Mouse (Mus musculus) ovary, adult 18-20 months (tissue): ENCODE data around the gene Tmbim1.
"Not testable (repeated sequence)": the region's sequence is repeated elsewhere in the genome, so short reads cannot be mapped to it uniquely, and the experiment has no call there.

Experiments
- DNase-seq: peaks from one replicate; pipeline ENCODE4 v3.0.0; 2022; ENCODE audit warnings: low spot score, mixed read lengths

Tmbim1 gene

DNA sequence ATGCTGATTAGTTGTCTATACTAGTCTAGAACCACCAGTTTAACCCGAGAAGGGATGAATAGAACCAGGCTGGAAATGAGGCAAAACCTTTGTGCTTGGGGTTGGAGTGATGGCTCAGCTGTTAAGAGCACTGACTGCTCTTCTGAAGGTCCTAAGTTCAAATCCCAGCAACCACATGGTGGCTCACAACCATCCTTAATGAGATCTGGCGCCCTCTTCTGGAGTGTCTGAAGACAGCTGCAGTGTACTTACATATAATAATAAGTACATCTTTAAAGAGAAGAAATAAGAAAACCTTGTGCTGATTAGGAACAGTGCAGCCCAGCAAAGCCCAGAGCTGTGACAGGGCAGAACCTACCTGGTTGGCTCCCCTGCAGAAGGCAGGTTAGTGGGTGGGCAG is 21.5 kb upstream of the Tmbim1 start:
- DNase-seq: not testable (repeated sequence)

DNA sequence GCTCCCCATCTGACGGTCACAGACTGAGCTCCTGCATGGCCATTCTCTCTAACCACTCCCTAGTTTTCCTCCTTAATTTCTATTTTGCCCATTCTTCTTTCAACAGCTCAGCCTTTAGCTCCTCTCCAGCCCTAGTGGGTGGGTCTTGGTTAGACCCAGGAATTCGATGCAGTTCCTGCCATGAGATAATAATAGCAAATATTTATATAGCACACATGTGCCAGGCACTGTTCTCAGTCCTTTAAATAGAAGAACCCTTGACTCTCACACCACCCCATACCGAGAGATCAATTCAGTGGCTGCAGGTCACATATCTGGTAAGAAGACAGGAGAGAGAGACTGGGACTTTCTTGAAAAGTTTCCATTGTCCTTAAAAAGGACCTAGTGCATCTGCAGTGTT is 16.0 kb upstream of the Tmbim1 start:
- DNase-seq: no peak

DNA sequence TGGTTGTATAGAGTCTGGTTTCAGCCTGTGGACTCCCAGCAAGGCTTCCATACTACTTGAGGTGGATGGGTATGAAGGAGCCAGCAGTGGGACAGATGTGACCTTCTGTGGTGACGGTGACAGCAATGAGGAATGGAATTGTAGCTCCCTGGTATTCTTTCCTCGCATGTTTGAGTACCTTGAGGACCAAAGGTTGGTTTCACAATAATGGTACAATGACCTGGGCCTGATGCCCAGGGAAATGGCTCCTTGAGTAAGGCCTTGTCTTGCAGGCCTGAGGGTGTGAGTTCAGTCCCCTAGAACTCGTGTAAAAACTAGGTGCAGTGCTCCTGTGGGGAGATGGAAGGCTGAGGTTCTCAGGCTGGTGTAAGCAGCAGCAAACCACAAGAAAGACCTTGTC is 13.3 kb upstream of the Tmbim1 start:
- DNase-seq: no peak

DNA sequence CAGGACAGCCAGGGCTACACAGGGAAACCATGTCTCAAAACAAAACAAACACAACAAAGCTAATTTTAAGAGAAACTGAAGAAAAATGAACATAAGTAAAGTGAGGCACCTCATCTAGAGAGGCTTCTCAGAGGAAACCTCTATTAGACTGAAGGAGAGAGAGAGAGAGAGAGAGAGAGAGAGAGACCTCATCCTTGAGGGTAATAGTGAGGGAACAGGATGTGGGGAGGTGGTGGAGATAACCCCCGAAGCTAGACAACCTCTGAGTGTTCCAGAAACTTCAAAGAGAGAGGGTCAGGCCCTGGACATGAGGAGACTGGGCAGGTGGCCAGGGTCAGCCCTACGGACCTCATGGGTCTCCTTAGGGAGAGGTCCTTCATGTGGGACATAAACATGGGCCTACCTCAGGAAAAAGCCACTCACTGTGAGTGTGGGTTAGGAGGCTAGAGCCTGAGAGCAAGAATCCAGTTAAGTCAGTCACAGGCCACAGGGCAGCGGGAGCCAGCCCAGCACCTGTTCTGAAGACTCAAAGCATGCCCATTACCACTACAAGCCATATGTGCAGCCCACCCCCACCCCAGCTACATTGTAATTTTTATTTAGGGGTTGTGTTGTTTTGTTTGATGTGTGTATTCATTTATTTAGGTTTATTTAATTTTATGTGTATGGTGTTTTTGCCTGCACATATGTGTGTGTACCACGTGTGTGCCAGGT is 10.8 kb upstream of the Tmbim1 start:
- DNase-seq: no peak

DNA sequence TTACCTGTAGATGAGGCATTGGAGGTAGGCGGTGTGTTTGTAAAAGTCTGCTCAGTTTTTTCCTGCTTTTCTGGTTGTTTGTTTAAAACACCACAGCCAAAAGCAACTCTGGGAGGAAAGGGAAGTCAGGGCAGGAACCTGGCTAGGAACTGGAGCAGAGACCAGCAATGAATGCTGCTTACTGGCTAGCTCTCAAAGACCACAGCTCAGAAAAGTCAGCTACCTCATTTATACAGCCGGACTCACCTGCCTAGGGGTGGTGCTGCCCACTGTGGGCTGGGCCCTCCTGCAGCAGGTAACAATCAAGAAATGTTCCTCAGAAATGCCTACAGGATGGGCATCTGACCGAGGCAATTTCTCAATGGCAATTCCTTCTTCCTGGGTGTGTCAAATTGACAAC is 9.4 kb upstream of the Tmbim1 start:
- DNase-seq: no peak

DNA sequence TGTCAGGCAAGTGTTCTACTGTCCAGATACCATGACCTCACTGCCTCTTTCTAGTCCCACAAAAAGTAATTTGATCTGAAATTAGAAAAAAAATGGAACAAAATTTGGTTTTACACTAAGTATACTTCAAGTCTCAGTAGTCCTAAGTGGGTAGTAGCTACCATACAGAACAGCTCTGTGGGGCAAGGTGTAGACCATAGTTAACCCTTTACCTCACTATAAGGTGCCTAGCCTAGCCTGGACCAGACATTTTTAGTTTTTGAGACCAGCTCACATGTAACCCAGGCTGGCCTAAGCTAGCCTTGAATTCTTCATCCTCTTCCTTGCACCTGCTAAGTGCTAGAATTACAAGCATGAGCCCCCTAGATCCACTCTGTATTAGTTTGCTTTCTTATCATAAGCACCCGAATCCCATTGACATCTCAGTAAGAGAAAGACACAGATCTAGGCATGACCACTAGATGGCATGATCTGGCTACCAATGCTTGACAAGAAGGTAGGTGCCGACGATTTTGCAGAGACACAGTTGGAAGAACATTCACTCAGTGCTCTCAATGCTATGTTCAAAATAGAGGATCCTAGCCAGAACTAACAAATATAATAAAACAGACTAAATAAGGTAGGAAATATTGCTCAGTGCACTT is 7.7 kb upstream of the Tmbim1 start:
- no peak for DNase-seq

DNA sequence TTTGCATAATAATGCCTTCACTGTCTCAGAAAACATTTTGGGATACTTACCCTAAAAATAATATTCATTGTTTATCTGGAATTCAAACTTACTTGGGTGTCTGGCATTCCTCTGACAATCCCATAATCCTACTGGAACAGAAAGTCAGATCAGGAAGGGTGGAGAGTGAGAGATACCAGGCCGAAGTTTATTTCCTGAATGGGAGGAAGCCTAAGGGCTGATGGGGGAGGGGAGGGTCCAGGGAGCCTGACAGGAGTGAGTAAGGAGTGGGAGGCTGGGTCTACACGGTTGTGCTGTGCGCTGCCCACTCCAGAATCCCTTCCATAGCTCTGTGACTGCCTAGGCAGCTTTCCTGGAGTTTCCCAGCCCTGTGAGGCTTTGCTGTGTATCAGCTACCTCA is 4.3 kb upstream of the Tmbim1 start:
- no peak for DNase-seq

DNA sequence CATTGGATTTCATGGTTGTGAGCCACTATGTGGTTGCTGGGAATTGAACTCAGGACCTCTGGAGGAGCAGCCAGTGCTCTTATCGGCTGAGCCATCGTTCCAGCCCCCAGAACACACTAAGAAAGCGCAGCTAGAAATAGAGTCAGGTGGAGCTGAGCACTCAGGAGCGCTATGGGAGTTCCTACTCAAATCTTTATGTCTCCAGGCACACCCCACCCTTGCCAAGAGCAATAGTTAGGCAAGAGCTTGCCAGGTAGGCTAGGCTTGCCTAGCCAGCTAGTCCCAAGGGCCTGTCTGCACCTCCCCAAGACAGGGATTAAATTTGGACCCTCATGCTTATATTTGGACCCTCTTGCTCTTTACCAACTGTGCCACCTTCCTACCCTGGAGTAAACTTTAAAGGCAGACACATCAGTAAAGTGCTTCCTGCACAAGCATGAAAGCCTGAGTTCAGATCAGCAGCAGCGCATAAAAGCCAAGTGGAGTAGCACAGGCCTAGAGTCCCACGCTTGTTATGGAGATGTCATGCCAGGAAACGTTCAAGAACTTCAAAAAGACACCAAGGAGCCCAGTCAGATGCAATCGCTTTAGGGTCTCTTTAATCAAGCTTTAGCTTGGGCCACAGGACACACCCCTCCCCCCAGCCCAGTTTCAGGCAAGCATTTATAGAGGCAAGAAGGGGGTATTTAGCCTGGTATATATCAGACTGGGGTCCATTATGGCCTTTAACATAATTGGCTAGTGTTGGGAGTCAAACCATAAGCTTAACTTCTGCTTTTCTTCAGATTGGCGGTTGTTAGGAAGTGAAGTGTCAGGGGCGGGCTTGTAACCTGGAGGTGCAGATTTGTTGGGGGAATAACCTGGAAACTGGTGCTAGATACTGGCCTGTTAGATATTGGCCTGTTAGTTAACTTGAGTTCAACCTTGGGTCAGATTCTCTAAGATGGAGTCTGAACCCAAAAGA is 2.9 kb upstream of the Tmbim1 start:
- DNase-seq: no peak

DNA sequence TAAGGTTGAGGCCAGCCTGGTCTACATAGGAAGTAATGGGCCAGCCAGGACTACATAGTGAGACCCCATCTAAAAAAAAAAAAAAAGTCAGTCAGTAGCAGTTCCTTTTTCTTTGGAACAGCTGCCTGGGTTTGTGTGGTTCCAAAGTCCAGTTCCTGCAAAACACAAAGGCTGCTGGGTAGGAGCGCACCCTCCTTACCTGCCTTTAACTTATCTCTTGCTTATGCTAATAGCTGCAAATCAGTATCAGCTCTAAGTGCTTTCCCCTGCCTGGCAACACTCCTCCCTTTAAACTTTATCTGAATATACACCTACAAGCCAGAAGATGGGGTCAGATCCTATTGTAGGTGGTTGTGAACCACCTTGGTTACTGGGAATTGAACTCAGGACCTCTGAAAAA is 1.7 kb upstream of the Tmbim1 start:
- no peak for DNase-seq

DNA sequence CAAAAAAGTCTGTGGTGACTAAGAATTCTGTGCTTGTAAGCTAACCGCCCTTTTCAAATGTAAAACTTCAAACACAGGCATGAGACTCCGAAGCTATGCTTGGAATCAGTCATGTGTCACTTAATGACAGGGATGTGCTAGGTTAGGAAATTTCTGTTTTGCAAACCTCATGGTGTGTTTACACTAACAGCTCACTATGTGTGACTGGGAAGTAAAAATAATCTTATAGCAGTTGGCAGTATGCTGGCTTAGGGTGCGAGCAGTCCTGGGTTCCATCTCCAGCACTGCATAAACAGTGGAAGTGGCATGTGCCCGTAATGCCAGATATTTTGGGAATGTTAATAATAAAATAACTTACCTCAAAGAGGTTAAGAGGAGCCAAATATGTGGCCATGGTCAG is 476 bp downstream of the Tmbim1 start:
- no peak for DNase-seq

DNA sequence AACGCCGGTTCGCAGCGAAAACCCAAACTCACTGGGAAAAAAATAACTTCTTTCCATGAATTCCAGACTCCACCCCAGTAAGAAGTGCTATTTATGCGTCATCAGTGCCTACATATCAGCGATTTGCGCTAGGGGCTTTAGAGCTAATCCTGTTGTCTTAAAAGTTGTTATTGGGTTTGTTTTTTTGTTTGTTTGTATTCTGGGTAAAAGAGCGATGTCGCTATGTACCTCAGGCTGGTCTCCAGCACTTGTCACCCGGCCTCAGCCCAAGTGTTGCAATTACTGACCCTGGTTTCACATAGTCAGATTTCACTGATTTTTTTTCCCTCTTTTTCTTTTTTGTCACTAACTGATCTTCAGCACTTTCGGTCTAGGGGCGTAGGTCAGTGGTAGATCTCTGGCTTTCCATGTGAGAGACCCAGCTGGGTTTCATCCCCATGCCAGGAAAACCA is 1.1 kb downstream of the Tmbim1 start:
- no peak for DNase-seq

DNA sequence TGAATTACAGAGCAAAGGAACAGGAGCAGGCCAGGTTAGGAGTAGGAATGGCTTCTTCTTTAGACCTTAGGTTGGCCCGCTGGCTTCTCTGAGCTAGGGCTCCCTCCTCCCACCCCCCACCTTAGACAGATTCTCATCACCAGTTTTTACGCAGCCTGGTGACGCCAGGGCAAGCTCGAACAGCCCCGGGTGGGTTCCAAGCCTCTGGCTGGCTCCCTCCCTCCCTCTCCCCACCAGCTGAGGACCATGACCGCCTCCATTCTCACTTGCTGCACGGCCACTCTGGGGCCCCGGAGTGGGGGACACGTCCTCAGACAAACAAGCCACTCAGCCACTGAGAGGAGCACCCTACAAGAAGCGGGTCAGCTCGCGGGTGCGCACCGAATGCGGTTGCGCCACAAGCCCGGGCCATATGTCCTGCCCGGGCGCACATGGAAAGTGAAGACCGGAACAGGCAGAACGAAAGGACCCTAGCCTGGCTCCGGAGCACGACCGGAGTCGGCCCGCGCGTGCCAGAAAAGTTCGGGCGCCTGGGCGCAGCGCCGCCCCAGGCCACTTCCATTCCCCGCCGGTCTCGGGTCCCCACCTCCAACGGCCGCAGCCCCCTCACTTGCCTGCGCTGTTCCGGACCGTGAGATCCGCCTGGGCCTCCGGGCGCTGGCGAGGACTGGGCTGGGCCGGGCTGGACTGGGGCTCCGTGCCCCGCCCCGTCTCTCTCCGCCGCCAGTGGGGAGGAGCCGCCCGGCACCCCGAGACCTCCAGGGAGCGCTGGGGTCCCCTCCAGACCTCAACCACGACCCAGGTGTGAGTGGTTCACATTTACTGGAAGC is 1.7 kb downstream of the Tmbim1 start:
- DNase-seq: peak; percentile 71

DNA sequence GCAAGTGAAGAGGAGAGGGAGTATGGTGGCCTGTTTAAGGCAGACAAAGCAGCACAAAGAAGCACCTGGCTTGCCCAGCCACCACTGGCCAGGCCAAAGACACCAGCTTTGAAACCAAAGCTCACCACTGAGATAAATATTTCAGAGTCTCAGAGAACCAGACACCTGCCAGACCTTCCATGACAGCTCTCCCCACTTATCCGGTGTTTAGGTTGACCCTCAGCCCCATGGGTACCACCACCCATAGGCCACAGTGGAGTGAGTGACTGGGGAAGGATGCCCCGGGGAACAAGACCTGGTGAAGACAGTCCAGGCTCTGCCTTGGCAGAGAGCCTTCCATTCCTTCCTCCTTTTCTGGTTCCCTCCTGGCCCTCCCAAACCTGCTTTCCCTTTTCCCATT is 2.6 kb downstream of the Tmbim1 start:
- no peak for DNase-seq

DNA sequence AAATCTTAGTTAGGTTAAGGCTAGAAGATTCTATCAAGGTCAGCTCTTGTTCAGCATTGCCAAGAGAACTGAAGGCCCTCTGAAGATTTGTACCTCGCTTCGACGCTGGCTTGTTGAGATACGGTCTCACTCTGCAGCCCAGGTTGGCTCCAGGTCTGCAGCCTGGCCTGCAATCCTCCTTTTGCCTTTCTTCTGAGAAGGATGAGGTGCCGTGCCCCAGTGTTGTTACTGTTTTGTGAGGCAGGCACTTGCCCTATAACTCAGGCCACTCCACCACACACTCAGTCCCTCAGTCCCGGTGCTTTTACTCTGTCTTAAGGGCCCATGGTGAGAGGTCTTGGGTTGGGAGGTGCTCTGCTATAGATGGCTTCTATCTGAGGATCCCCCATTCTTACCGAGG is 3.2 kb downstream of the Tmbim1 start:
- no peak for DNase-seq

DNA sequence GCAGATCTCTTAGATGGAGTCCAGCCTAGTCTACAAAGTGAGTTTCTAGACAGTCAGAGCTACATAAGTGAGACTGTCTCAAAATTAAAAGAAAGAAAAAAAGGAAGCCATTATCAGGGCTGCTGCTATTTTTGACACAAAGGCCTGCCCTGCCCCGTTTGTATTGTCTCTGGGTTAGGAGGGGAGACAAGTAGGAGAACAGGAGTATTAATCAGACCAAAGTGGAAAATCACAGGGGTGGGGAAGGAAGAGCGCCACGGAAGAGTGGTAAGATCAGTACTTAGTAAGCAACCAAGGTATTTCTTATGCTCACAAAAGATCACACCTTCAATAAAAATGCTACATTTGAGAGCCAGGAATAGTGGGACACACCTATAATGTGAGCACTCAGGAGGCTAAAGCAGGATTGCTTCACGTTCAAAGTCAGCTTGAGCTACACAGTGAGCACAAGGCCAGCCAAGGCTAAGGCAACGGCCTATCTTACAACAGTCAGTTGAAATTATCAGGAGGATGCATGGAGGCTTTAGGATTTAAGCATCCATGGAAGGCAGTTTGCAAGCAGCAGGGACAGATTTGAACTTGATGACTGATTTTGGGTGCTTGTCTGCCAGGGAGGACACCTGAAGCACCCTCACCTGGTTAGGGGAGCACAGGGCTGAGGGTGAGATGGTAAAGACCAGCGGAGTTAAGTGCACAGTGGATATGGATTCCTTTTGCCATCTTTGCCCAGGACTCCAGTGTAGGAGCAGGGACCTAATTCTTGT is 4.9 kb downstream of the Tmbim1 start:
- no peak for DNase-seq

DNA sequence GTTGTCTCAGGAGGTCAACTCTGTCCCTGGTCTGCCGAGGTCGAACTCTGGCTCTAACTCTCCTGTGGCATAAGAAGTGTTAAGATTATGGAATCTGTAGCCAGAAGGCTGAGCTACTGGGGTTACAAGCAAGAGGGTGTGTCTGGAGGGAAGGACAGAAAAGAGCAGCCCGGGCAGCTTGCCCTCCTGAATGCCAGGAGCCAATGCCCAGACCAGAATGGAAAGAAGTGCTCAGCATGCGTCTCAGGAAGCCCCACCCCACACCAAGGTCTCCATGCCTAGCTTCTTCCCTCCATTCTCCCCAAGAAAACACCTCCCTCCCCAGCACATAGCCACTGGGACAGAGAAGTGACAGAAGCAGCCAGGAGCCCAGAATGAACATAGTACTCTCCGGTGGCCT is 6.4 kb downstream of the Tmbim1 start:
- peak; percentile 55 for DNase-seq

DNA sequence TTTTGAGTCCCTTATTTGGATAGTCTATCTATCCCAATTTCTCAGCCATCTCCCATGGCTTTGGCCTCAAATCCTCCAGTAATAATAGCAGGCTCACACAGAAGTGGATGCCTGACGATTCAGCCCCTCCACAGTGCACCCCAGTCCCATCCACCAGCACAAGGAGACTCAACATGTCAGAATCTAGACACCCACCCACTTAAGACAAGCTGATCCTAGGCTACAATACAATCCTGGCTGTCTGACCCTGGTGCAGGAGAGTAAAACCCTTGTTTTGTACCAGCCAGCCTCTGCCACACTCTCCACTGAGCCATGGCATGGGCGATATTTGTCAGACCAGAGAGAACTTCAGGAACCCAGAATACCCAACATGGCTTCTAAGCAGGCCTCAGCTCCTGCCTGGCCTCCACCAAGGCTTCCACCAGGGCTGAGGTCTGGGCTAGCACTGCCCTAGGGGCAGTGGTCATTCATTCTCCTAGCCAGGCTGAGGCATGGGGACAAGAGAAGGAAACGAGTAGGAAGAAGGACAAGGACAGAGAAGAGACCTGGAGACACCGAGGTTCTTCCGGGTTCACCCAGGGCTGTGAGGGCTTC is 7.2 kb downstream of the Tmbim1 start:
- DNase-seq: no peak

DNA sequence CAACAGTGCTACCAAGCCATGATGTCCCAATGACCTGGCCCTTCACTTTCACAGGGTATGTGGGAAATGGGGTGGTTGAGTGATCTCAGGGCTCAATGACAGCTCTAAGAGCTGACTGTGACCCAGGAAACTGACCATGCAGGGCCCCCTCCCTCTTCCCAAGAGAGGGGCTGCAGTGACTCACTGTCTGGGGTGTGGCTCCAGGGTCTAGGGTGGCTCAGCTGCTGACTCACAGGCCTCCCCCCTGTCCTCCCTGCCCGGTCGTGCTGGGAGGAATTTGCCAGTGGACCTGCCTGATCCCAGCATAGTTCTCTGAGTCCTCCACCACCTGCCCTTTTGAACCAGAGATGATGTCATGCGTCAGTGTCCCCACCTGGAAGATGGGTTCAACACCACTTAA is 8.2 kb downstream of the Tmbim1 start:
- peak; percentile 45 for DNase-seq

DNA sequence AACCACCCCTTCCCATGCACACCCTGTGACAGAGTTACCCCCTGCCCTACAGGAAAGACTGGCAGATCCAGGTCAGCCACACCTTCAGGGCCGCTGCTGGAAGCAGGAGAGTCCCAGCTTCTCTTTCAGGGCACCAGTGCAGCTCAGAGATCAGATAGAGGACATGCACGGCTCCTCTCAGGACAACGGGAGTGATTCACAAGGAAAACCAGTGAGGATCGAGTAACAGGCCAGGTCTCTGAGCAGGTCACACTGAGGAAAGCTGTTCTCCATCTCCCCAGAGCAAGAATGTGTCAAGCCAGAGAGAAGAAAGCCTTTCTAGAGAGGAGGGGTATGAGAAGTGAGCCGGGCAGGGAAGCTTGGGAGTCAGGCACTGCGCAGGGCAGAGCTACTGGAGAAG is 8.9 kb downstream of the Tmbim1 start:
- DNase-seq: no peak

DNA sequence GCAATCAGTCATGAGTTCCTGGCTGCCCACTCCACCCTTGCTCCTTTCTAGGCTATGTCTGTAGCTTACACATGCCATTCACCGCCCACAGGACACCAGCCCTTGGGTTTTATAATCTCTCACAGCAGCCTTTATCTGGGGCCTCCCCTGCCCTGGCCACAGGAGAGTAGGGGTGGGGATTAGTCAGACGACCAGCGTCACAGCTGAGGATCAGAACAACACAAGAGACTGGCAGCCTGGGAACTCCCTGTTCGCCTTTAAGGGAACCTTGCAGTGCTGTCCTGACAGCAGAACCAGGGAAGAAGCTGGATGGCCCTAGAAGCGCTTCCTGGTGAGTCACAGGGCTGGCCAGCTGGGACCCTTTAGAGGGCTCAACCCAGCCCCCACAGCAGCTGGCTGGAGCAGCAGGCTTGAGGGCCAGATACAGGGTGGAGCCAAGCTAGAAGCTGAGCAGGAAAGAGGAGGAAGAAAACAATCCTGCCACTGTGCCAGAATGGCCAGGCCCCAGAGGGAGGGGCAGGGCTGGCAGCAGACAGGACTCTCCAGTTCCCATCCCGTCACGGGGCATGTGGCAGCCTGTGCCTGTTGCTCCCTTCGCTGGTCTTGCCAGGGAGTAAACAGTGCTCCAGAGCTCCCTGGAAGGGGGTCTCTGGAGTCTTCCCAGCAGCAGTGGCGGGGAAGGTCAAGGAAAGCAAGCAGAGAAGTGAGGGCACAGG is 9.8 kb downstream of the Tmbim1 start:
- DNase-seq: peak; percentile 91
